Mouse (Mus musculus): ENCODE measurements around the gene Stum.

Stum gene

DNA sequence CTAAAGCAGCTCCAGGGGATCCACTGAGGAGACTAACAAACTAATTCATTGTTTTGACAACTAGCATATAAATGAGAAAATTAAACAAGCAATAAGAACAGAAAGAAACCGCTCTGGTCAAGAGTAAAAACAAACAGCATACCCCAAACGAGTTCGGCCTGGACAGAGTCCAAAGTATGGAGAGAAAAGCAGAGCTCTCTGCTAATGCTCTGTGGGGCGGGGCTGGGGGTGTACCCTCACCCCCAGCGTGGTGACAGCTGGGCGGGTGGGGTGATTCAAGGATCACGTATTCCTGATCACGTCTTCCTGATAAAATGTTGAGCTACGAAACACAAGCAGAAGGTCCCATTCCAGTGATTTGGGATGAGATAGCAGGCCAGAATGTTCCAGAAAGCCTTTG, 9.5 kb upstream of the Stum start:
- no peak for DNase-seq (ENCODE audit: low spot score)

DNA sequence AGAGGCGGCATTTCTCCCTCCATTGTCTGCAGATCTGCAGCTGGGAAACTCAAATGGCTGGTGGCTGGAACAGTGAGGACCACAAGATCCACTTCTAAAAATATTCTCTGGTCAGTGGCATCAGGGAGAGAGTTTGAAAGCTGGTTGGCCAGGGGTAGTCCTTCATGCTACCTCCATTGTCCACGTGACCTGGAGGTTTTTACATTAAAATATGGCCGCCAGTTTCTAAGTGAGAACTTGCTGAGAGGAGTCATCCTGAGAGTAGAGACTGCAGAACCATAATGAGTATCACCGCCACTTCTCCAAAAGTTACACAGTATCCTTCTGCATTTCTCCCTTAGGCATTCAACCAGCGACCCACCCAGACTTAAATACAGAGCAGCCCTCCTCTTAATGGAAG, 2.0 kb upstream of the Stum start:
- no peak for DNase-seq (ENCODE audit: low spot score)

DNA sequence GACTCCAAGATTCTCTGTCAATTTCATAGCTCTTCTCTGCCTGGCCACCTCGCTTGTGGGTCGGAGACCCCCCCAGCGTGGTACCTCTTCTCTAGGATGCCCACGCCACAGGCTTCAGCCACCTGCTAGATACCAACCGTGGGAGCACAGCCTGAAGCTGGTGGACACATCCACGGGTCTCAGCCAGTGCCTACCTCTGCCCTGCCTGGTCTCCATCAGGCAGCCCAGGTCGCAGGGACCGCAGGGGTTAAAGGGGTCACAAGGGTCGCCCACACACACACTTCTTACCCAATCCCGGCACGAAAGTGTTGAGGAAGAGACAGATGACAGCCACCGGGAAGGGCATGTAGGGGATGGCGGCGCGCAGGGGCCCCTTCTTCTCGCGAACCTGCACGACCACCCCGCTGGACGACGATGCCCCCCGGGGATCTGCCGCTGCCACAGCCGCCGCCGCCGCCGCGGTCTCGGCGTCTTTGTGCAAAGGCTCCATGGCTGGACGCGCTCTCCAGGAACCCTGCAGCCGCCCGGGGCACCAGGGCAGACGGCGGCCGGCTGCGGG, 385 bp downstream of the Stum start:
- no peak for DNase-seq (ENCODE audit: low spot score)

DNA sequence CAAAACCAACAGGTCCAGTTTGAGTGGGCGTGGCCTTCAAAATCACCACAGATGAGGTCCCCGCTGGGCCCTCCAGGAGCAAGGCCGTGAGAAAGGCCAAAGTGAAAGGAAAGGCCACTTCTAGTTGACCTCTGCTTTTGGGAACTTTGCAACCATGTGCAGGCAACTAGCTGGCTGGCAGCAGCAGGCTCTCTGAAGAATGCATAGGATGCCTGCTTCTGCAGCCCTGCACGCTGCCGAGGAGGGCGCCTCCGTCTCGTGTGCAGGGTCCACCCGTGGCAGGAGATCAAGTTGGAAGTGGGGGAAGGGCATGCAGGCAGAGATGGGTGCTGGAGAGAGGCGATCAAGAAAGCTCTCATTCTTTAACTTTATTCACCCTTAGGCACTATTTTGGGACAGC, 1.3 kb downstream of the Stum start:
- DNase-seq (ENCODE audit: low spot score) = no peak

DNA sequence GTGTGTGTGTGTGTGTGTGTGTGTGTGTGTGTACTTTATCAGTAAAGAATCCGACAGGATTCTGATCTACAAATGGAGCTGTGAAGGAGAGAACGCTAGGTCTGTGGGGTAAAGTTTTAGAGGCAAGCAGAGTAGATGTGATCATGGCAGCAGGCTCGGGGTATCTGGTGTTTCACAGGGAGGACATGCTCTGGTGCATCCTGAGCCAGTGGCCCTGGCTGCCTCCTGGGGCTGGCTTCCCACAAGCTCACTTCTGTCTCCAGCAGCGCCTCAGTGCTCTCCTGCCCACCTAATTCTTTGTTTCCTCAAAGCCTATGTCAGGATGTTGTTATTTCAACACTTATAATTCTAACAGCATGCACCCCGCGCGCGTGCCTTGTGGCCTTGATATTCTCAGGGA, 2.0 kb downstream of the Stum start:
- DNase-seq (ENCODE audit: low spot score) = no peak

DNA sequence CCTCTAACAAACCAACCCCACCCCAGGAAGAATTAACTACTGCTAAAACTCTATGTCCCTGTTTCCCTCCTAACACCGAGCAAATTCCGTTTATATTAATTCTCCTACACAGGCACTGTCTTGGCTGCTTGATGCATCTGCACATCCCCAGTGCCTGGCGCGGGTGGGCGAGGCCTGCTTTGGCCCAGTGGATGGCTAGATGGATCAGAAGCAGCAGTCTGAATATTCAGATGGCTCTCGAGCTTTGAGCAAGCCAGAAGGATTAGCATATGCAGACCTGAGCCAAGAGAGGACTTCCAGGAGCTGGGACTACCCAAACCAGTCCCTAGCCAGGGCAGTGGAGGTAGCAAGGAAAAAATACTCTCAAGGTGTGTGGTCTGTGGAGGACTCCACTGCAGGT, 3.0 kb downstream of the Stum start:
- DNase-seq (ENCODE audit: low spot score) = no peak

DNA sequence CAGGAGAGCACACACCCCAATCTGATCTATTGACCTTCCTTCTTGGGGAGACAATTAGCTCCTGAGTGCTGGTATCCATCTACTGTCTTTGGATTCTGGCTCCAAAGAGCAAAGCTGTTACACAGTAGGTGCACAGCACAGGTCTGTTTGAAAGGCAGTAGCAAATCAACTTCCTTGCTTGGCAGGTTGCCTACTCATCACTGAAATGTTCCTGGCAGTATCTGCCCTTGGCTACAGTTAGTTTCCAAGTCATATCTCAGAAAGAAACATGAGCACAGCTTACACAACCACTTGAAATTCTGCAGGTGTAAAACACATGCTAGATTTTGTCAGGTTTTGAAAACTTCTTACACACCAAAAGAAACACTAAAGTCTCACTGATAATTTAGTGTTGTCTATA, 9.7 kb downstream of the Stum start:
- no peak for DNase-seq (ENCODE audit: low spot score)

DNA sequence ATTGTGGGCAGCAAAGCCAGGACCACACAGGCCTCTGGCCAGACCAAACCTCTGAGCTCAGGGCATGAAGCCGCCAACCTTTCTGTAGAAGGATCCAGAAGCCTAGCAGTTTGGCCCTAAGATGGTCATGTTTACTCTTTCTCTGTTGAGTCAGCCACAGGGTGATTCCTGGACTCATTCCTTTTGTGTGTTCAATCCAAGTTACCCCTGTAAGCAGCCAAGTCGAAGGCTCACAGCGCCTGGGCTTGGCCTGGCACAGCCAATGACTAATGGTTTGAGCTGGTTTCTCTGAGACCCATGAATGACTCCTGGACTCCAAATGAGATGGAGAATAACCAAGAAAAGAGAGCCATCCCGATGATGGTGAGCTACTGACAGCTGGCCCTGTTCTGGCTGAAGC, 15.3 kb downstream of the Stum start:
- DNase-seq (ENCODE audit: low spot score) = no peak

DNA sequence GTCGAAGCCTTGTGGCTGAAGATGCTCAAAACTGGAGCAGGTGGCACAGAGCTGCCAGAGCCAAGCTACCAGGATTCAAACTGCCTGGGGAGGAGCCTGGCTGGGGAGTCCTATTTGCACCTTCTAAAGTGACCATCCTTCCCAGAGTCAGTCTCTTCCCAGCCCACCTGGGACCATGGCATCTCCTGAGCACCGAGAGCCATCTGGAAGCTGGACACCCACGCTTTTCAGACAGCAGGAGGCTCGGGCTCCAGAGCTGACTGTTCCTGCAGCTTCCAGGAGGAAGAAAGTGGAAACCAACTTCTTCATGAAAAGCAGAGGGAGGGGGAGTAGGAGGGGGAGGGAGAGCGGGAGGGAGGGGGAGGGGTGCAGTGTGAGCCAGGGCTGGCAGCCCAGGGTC, 17.7 kb downstream of the Stum start:
- DNase-seq (ENCODE audit: low spot score) = no peak

DNA sequence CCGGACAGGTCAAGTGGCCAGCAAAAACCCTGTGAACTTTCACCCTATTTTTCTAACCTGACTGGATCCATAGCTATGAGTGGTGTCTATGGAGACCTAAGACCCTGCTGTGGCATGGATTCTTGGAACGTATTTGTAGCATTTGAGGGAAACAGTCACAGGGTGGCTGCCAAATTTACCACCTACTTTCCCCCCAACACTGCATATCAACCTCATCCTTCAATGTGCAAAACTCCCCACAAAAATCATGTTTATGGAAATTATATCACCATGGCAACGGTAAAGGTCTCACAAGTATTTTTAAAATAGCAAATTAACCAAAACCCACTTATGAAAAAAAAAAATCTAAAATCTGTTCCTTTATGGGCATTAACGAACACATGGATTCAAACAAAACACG, 18.9 kb downstream of the Stum start:
- DNase-seq (ENCODE audit: low spot score) = no peak

DNA sequence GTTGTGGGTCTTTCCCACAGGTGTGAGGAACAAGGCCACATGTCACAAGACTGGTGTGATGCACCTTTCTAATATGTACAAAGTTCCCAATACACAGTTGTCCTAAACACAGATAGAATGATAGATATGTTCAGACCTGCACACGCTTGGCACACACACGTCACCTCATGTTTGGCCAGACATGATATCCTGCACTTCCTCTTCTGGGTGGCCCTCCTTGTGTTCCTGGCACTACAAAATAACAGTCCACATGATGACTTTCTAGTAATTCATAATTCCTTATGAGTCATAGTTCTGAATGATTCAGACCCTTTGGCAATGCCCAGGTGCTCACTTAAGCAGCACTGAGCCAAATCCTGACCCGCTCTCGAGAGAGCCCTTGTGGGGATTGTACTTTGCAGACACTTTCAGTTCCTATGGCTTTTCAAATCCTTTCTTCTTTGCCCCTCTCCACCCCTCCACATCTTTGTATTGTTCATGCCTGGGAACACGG, 20.3 kb downstream of the Stum start:
- DNase-seq (ENCODE audit: low spot score) = no peak

DNA sequence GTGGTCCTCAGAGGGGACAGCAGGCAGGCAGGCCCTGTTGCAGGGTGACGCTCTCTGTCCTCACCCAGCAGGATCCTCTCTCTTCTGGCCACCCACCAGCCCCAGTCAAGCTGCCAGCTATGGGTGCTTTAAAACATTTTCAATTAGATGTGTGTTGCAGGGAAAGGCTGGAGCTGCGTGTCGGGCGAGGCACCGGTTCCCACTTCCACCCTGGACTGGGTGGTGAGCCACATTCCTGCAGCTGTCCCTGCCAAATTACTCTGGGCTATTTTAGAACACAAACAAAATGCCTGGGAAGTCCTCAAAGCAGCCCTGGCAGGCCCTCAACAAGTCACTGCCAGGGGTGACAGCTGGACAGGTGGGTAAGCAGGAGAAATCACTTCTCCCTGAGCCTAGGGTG, 20.9 kb downstream of the Stum start:
- DNase-seq (ENCODE audit: low spot score) = no peak

DNA sequence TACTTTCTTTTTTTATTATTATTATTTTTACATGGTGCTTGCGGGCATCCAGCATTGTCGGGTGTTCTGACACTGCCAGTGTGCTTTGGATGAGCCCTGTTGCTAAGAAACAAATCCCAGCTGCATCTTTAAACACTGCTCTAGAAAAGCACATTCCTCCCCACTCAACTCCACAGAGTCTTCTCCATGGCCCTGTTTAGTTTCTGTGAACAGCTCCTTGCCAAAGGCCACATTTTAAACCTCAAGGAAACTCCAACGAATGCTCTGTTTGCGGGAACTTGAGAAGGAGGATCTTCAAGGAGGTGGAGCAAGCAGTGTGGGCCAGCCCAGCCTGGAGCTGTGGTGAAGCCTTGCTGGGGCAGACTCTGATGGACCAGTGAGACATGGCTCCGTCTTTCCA, 22.6 kb downstream of the Stum start:
- DNase-seq (ENCODE audit: low spot score) = no peak

DNA sequence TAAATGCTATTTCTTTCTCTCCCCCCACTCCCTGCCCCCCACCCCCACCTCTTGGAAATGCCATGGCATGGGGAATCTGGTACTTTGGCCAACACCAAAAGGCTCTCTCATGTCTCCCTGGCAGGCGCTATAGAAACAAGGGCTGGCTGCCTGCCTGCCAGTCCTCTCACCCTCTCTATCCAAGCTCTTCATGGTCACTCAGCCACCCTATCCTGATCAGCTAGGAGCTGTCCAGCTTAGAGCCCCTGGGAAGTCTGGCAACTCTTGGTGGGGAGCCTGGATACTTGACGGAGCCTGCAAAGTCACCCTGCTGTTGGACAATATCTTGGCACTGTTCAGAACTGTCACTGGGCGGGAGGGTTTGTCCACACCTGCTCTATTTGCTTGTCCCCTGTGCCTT, 24.6 kb downstream of the Stum start:
- no peak for DNase-seq (ENCODE audit: low spot score)

DNA sequence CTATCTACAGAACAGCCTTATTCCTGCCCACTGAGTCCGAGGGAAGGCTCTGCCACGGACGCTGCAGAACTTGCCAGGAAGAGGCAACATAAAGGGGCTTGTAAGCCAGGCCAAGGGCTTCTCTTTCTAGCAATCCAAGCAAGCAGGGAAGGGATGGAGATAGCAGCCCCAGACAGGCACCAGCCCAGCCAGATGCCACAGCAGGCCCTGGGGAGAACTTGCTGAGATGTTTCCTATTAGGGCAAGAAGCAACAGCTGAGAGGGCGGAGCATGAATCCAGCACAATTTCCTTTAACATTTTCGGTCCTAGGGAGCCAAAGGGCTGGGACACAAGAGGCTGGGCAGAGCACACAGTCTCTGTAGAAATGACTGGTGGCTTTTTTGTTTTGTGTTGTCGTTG, 25.0 kb downstream of the Stum start:
- DNase-seq (ENCODE audit: low spot score) = no peak

DNA sequence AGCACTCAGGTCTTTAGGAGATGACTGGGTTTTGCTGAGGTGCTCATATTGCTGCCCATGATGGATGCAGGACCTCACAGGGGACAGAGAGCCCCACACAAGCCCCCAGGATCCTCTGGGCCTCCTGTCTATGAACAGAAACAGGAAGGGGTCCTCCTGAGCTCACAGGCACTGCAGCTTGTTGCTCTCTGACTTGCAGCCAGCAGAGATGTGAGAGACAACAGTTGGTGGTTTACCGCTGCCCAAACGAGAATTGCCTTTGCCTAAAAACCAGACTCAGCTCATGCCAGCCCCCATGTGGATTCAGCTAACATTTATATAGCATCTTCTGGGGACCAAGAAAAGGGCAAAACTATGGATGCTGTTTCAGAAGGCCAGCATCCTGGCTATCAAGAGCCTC, 33.7 kb downstream of the Stum start:
- no peak for DNase-seq (ENCODE audit: low spot score)

DNA sequence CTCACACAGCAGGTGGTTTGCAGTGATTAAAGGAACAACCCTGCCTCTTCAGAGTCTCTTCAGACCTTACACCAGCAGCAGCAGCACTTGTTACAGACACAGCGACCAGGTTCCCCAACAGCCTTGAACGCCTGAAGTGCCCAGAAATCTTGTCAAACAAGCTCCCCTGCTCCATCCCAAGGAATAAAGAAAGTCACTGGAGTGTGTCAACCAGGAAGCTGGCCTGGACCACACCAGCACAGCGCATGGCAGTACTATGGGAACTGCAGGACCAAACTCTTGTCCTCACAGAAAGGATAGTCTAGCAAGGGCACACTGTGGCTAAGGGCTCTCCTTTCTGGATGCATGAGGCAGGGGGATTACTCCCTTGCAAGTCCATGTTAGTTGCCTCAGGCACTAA, 38.9 kb downstream of the Stum start:
- DNase-seq (ENCODE audit: low spot score) = no peak

DNA sequence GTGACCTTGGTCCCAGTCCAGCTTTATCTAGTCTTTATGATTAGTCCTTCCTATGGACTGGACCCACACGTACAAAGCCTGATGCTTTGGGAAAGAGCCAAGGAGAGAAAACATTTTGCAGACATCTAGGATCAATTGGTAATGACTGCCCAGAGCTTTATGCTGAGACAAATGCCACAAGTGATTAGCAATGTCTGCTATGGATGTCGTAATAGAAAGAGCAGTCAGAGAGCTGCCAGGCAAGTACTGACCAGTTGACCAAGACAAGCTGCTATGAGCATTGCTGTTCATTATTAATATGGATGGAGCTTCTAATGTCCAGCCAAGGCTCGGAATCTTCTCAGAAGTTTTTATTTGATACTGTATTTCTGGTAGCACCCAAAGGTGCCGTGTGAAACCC, 43.8 kb downstream of the Stum start:
- no peak for DNase-seq (ENCODE audit: low spot score)

DNA sequence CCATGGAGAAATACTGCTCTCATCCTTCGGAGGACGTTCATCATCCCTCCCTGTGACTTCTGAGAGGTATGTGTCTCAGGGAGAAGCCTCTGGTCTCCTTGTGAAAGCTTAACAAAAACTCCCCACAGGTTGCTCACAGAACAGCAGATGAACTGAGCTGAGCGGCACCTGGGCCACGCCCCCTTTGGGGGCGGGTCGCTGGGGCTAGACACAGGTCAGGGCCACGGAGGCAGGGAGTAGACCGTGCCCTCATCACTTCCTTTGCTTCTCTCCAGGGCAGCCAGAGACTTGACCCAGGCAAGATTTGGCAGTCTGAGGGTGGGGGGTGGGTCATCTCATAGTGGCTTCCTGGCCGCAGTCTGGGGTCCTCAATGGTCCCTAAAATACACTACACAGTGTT, 48.4 kb downstream of the Stum start:
- no peak for DNase-seq (ENCODE audit: low spot score)

DNA sequence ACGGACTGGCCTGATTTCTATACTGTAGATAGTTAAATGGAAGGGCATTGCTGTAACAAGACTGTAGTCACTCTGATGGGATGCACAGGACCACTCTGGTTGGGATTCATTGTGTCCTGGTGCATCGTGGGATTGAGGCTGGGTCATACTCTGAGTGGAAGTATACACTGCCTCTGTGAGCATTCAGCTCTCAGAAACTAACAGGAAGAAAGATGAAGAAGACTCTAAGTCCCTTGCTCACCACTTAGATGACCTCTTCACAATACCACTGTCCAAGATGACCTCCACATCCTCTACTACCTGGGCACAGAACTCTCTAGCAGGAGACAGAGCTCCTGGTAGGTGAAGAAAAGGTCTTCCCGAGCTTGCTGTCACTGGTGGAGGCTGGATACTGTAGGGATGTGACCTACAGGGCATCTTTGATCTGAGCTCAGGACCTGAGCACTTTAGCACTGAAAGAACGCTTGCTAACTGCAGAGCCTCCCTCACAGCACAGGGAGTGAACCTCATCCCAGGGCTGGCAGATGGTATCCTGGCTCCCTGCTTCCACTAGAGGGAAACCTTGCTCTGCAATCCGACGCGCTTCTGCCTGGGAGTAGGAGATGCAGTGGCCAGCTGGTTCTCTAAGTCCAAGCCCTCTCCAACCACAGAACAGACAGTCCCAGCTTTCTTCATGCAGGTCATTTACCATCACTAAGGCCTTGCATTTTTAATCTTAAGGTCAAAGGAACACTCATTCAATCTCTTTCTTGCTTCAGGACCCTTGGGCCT, 49.3 kb downstream of the Stum start:
- DNase-seq (ENCODE audit: low spot score) = no peak

DNA sequence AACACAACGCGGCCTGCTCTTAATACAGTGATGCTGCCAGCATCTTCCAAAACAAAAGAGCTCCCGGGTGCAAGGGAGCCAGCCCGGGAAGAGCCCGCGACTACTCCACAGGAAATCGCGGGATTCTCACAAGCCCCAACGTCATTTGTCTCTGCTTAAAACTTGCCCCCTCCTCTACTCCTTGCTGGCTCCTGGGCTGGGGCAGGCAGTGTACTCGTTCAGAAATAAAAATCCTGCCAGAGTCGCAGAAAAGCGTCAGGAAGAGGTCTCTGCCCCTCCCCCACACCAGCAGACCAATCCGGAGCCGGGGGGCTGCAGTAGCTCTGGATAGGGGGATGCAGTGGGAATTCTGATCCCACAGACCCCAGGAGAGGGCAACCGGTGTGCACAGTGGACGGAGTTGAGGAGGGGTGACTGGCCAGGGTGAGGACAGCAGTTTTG, 50.2 kb downstream of the Stum start:
- no peak for DNase-seq (ENCODE audit: low spot score)

DNA sequence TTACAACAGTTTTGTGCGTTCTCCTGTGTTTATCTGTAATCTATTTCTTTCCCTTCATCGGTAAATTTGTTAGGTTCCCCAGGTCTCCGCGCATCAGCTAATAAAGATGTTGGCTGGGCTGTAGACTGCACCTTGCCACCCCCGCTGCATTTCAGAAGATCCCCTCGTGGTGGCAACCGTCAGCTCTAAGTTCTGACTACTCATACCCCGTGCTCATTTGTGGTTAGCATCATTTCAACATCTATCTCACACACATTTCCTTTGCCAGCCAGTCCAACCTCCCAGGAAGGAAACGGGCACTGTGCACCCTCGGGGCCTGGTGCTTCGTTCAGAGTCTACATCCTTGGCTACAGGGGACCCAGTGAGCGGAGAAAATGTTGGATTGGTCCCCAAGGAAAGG, 51.5 kb downstream of the Stum start:
- DNase-seq (ENCODE audit: low spot score) = peak; percentile 23

DNA sequence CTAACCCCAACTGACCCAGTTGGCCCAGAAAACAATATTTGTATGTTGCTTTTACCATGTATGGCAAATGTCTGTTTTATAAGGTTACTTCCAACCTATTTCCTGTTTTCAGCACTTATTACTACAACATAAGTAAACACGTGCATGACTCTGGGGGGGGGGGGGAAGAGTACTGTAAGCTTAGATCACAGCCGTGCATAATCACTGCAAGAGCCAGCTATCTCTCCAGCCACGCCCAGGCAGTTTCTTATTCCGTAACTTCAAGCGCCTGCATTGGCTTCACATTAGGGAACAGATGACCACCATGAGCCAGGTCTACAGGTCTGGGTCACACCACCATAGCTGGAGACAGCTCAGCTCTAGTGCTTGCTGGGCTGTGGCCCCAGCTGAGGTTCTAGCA, 53.5 kb downstream of the Stum start:
- no peak for DNase-seq (ENCODE audit: low spot score)

DNA sequence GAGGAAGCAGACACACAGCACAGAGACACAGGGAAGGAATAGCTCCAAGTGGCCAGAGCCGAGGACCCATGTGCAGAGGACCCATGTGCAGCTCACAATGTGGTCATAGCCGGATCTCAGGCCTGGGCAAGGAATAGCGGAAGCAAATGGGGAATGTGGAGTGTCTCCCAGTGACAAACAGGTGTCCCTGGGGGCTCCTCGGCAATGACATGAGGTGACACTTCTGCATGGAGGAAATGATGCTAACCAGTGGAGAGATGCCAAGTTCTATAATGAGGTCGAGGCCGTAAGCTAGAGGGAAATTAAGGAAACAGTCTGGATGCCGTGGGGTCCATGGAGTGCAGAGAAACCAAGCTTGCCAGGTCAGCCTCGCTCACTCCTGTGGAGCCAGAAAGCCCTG, 54.4 kb downstream of the Stum start:
- DNase-seq (ENCODE audit: low spot score) = no peak
